Mouse (Mus musculus): ENCODE measurements around the gene Sfswap. TPM values are rescaled to one million over a fixed set of nuclear protein-coding genes. Genes with fewer than 3 reads are reported as not detected.

The Sfswap gene
- polyA plus RNA-seq (2015; fragmentation: Nextera tagmentation; extraction: Ambion mirVana): 23.9 and 24.8 TPM in 2 replicates

DNA sequence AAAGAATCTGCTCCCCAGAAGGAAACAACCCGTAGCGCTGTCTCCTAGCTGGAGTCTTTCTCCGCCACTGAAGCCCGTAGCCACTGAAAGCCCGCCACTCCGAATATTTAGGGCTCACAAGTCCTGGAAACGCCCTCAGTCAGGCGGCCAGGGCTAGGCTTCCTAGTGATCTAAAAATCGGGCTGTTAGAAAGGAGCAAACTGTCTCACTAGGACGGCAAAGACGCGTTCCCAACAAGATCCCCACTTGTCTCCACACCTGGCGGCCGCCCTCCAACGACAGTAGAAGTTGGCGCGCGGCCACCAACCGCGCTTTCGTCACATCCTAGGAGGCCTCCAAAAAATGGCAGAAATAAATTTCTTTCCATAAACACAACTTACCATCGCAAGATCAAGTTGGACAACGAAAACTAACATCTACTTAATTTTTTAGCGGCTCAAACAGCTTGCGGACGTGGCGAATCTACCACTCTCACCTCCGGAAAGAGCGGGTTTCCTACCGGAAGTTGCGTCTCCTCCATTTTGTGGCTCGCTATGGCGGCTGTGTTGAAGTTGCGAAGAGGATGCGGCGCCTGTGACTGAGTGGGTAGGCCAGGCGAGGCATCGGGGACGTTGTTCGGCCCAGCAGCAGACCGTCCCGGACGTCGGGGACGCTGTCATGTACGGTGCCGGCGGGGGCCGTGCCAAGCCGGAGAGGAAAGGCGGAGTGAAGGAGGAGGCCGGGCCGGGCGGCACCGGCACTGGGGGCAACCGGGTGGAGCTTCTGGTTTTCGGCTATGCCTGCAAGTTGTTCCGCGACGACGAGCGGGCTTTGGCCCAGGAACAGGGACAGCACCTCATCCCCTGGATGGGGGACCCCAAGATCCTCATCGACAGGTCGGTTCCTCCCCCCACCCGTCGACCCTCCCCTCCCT is at the start of gene Sfswap:
Gene Sfswap, plus strand, starts transcription at position 500 of the 913 bp plus-strand sequence.

GRCm38 (mm10) chr5:129583761-129584582 is 83.0 kb downstream of the Sfswap start, which contains the start of gene Mmp17:
Gene Mmp17 (plus strand): TSS chr5:129584169.

Other genes with a start within 250 kb of the Sfswap start
- 12.8 and 14.1 TPM in 2 replicates for gene Mmp17, start 82.9 kb downstream of the Sfswap start, polyA plus RNA-seq (2015; fragmentation: Nextera tagmentation; extraction: Ambion mirVana)
- gene Zfp11, start 168.9 kb downstream of the Sfswap start, polyA plus RNA-seq (2015; fragmentation: Nextera tagmentation; extraction: Ambion mirVana): 1.4 and 1.7 TPM in 2 replicates
- not detected in 2 replicates for gene Sept14, start 207.3 kb downstream of the Sfswap start, polyA plus RNA-seq (2015; fragmentation: Nextera tagmentation; extraction: Ambion mirVana)
- 130 and 134 TPM in 2 replicates for gene Mrps17, start 214.3 kb downstream of the Sfswap start, polyA plus RNA-seq (2015; fragmentation: Nextera tagmentation; extraction: Ambion mirVana)
- 82.8 and 84.1 TPM in 2 replicates for gene Nipsnap2, start 223.8 kb downstream of the Sfswap start, polyA plus RNA-seq (2015; fragmentation: Nextera tagmentation; extraction: Ambion mirVana)